Mouse (Mus musculus): ENCODE measurements around the gene Gm3045. TPM values are rescaled to one million over a fixed set of nuclear protein-coding genes. Genes with fewer than 3 reads are reported as not detected.

Gene Gm3045
- polyA plus RNA-seq, 1 experiment from 2014 or later, result not detected

GRCm38 (mm10) chr13:56422072-56422723 is 4.2 kb upstream of the Gm3045 start:
- Histone ChIP-seq H3K27ac (no peak overlapping the region), H3K36me3 (ENCODE audit: inconsistent target) (no peaks in the 10 kb centered on the region), H3K79me2 (ENCODE audit: inconsistent target) (no peaks in the 10 kb centered on the region), H3K4me3 (ENCODE audit: inconsistent target) (no peak overlapping the region)
- WGBS (ENCODE audit: missing documents), result 24% methylated on average over 16 of the region's 16 CpGs

GRCm38 (mm10) chr13:56425931-56426330 is 463 bp upstream of the Gm3045 start:
- H3K36me3 ChIP-seq (ENCODE audit: inconsistent target), result no peaks in the 10 kb centered on the region
- no peak overlapping the region for H3K4me3 ChIP-seq (ENCODE audit: inconsistent target)
- H3K27ac ChIP-seq, result no peak overlapping the region
- H3K79me2 ChIP-seq (ENCODE audit: inconsistent target), result no peaks in the 10 kb centered on the region
- WGBS (ENCODE audit: missing documents), result 58% methylated on average over 7 of the region's 7 CpGs

DNA sequence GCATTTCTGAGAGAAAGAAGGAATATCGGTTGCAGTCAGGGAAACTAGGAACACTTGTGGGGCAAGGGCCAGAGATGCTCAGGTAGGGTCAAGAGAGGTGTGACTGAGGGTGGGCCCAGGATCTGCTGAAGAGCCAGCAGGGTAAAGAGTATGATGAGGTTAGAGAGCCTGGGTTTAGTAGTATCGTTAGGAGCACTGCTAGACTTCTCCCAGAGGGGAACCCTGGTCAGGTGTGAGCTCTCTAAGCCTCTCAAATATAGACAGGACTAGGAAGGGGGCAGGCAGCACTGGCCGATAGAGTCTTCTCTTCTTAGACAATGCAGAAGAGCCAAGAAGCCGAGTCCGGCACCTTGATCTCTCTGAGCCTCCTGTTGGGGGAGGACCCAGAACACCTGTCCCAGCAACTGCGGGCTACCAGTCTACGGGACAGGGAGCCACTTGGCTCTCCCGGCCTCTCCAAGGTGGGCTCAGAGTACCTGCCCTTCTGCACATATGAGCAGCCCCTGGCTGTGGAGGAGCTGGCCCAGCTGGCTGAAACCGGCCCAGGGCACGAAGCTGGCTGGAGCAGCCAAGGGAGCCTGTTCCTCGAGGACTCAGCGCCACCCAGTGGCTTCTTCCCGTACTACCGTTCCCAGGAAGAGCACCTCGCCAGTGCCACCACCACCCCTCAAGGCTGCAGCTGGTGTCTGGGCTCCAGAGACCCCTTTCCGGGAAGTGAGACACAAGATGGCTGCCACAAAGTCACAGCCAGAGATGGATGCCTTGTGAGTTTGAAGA is 2.5 kb downstream of the Gm3045 start:
- Histone ChIP-seq H3K27ac (no peak overlapping the region), H3K4me3 (ENCODE audit: inconsistent target) (no peak overlapping the region), H3K36me3 (ENCODE audit: inconsistent target) (no peaks in the 10 kb centered on the region), H3K79me2 (ENCODE audit: inconsistent target) (no peaks in the 10 kb centered on the region)
- WGBS (ENCODE audit: missing documents), result 35% methylated on average over 16 of the region's 16 CpGs

DNA sequence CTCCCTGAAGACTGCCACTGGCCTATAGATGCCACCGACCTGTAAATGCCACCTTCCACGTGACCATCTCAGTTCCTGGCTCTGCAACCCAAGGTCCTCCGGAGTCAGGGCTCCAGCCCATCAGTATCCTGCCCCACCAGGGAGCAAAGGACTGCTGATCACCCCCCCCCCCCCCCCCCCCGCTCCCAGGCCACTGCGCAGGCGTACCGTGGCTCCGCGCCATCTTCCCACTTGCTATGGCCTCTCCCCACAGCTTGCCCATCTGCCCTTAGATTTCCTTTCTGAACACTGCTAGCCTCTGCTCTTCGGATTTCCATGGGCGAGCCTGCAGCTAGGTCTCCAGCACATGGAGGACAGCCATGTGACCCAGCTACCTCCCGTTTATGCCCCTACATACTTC is 6.1 kb downstream of the Gm3045 start:
- H3K4me3 ChIP-seq (ENCODE audit: inconsistent target), result no peak overlapping the region
- no peak overlapping the region for H3K27ac ChIP-seq
- no peaks in the 10 kb centered on the region for H3K36me3 ChIP-seq (ENCODE audit: inconsistent target)
- H3K79me2 ChIP-seq (ENCODE audit: inconsistent target), result no peaks in the 10 kb centered on the region
- 77% methylated on average over 5 of the region's 12 CpGs for WGBS (ENCODE audit: missing documents)

DNA sequence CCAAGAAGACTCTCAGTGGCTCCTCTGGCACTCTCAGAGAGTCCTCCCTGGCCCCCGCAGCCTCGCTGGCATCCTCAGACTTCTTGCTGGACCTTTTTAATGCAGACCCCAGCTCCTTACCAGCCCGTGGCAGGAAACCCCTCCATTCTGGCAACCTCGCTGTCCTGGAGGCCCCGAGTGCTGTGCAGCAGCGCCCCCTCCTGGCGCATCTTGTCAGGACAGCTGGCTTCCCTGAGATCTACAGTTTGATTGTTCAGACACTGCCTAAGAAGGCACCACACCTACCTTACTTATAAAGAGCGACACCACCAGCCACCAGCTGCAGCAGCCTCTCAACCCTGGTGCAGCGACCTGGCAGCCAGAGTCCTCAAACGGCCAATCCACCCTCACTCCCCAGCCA is 7.1 kb downstream of the Gm3045 start:
- WGBS (ENCODE audit: missing documents), result 22% methylated on average over 10 of the region's 10 CpGs
- Histone ChIP-seq H3K4me3 (ENCODE audit: inconsistent target) (no peak overlapping the region), H3K36me3 (ENCODE audit: inconsistent target) (no peaks in the 10 kb centered on the region), H3K27ac (no peak overlapping the region), H3K79me2 (ENCODE audit: inconsistent target) (no peaks in the 10 kb centered on the region)

GRCm38 (mm10) chr13:56434311-56434751 is 7.9 kb downstream of the Gm3045 start:
- no peaks in the 10 kb centered on the region for H3K36me3 ChIP-seq (ENCODE audit: inconsistent target)
- no peaks in the 10 kb centered on the region for H3K79me2 ChIP-seq (ENCODE audit: inconsistent target)
- H3K27ac ChIP-seq, result no peak overlapping the region
- 93% methylated on average over 9 of the region's 9 CpGs for WGBS (ENCODE audit: missing documents)
- H3K4me3 ChIP-seq (ENCODE audit: inconsistent target), result no peak overlapping the region

DNA sequence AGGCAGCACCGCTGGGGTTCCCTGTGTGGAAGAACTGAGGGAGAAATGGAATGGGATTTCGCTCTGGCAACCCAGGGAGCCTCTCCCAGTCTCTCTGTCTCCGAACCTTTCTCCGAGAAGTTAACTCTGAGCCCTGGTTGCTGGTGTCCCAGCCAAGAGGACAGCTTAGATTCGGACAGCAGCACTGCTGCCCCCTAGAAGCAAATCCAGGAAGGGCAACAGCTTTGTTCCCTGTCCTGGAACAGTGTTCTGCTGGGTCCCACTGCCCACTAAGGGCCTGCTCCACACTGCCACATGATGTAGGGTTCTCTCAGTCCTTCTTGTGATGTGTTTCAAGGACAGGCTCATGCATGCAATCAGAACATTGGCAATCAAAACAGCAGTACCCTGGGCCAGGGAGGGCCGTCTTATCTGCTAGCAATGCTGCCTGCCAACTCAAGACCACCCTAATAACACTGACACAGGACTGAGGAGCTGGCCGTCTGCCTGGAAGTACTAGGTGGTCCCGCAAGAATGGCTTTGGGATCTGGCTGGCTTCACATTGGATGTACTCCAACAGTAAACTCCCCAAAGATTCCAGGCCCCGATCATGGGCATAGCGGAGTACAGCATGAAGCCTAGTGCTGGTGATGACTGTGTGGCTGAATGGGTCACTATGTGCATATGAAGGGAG is 9.4 kb downstream of the Gm3045 start:
- WGBS (ENCODE audit: missing documents), result 85% methylated on average over 10 of the region's 10 CpGs
- H3K4me3 ChIP-seq (ENCODE audit: inconsistent target), result no peak overlapping the region
- no peaks in the 10 kb centered on the region for H3K79me2 ChIP-seq (ENCODE audit: inconsistent target)
- H3K27ac ChIP-seq, result no peak overlapping the region
- no peaks in the 10 kb centered on the region for H3K36me3 ChIP-seq (ENCODE audit: inconsistent target)

- 3% methylated on average over 50 of the region's 51 CpGs for WGBS (ENCODE audit: missing documents)
- no peak within 1 kb of the TSS for H3K4me3 ChIP-seq (ENCODE audit: inconsistent target)
These were observed 12.0 kb downstream of the Gm3045 start, which contains the start of gene Slc25a48 for GRCm38 (mm10) chr13:56438211-56439075. Gene Slc25a48, plus strand, starts transcription at chr13:56438355.

GRCm38 (mm10) chr13:56443411-56443810 is 17.0 kb downstream of the Gm3045 start:
- Histone ChIP-seq H3K4me3 (ENCODE audit: inconsistent target) (no peak overlapping the region), H3K27ac (no peak overlapping the region), H3K36me3 (ENCODE audit: inconsistent target) (no peaks in the 10 kb centered on the region), H3K79me2 (ENCODE audit: inconsistent target) (no peaks in the 10 kb centered on the region)
- 80% methylated on average over 7 of the region's 7 CpGs for WGBS (ENCODE audit: missing documents)

More at GRCm38 (mm10) chr13:56438211-56439075, 12.0 kb downstream of the Gm3045 start, which contains the start of gene Slc25a48:
- Histone ChIP-seq H3K36me3 (ENCODE audit: inconsistent target) (no peaks in the 10 kb centered on the region), H3K79me2 (ENCODE audit: inconsistent target) (no peaks in the 10 kb centered on the region), H3K27ac (no peak within 1 kb of the TSS)

DNA sequence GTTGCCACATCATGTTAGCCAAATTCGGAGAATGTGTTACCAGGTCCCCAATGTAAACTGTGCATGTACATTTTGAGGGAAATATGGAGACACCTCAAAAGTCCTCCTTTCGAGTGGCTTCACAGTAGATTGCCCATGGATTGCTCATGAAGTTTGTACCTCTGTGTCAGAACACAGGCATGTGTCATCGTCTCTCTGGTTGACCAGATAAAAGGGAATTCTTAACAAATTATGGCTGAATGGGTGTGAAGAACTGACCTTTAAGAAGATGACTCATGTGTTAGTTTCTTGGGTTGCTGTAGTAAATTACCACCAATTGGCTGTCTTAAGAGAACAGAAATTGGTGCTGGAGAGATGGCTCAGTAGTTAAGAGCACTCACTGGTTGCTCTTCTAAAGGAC is 17.7 kb downstream of the Gm3045 start:
- 98% methylated on average over 3 of the region's 3 CpGs for WGBS (ENCODE audit: missing documents)
- Histone ChIP-seq H3K27ac (no peak overlapping the region), H3K36me3 (ENCODE audit: inconsistent target) (no peaks in the 10 kb centered on the region), H3K79me2 (ENCODE audit: inconsistent target) (no peaks in the 10 kb centered on the region), H3K4me3 (ENCODE audit: inconsistent target) (no peak overlapping the region)

- Histone ChIP-seq H3K4me3 (ENCODE audit: inconsistent target) (no peak overlapping the region), H3K27ac (no peak overlapping the region), H3K79me2 (ENCODE audit: inconsistent target) (no peaks in the 10 kb centered on the region), H3K36me3 (ENCODE audit: inconsistent target) (no peaks in the 10 kb centered on the region)
- WGBS (ENCODE audit: missing documents), result 86% methylated on average over 6 of the region's 6 CpGs
These were observed 18.6 kb downstream of the Gm3045 start for GRCm38 (mm10) chr13:56444996-56445395.

DNA sequence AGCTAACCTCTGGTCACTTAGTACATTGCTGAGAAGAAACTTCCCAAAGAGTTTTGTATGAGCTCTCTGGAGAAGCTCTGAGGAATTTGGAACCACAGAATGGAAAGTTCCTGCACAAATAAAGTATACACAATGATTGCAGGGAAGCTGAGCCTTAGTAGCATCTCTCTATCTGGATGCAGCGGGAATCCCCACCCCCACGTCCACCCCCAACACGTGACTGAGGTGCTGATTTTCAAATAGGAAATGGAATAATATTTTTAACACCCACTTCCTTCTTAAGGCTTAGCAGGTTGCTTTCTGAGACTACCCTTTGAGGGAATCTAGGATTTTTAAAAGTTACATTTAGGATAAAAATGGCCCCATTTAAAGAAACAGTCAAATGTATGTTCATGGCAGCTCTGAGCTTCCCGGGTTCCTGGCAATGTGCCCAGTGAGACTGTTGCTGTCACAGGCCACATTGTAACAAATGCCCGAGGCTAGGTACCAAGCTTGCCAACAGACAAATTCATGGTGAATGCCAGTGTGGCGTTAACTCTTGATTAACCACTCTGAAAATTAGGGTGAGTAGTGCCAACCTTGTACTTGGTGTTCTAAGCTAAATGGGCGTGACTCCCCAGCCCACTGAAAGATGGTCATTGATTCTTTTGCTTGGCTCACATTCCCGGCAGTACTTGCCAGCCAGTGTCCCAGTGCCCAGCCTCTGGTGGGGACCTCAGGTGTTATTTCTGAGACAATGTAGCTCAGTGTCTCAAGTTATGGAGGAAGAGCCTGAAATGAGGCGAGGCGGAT is 23.0 kb downstream of the Gm3045 start:
- Histone ChIP-seq H3K4me3 (ENCODE audit: inconsistent target) (no peak overlapping the region), H3K27ac (no peak overlapping the region), H3K36me3 (ENCODE audit: inconsistent target) (no peaks in the 10 kb centered on the region), H3K79me2 (ENCODE audit: inconsistent target) (no peaks in the 10 kb centered on the region)
- WGBS (ENCODE audit: missing documents), result 60% methylated on average over 10 of the region's 10 CpGs

DNA sequence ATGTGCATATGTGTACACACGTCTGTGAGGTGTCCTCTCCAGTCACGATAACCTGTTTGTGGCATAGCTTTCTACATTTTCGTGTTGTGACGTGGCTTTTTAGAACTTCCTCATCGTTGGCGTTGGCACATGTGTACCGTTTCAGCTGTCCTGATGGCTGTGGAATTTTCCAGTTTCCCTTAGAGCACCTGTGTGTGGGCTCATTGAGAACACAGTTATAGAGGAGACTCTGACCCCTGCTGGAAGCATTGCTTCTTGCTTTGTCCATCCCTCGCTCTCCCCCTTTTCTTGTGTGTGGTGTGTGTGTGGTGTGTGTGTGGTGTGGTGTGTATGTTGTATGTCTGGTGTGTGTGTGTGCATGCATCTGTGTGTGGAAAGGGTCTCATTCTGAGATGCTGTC is 23.6 kb downstream of the Gm3045 start:
- H3K4me3 ChIP-seq (ENCODE audit: inconsistent target), result no peak overlapping the region
- H3K79me2 ChIP-seq (ENCODE audit: inconsistent target), result no peaks in the 10 kb centered on the region
- WGBS (ENCODE audit: missing documents), result 49% methylated on average over 8 of the region's 8 CpGs
- H3K36me3 ChIP-seq (ENCODE audit: inconsistent target), result no peaks in the 10 kb centered on the region
- no peak overlapping the region for H3K27ac ChIP-seq
